Mouse (Mus musculus): ENCODE data around the gene Vti1a. TPM values are rescaled to one million over a fixed set of nuclear protein-coding genes. Genes with fewer than 3 reads are reported as not detected.
A peak's percentile ranks its signal among the peaks of the same experiment; 100 is the strongest.

Gene Vti1a
- polyA plus RNA-seq, 1 experiment, result 35.0 TPM

DNA sequence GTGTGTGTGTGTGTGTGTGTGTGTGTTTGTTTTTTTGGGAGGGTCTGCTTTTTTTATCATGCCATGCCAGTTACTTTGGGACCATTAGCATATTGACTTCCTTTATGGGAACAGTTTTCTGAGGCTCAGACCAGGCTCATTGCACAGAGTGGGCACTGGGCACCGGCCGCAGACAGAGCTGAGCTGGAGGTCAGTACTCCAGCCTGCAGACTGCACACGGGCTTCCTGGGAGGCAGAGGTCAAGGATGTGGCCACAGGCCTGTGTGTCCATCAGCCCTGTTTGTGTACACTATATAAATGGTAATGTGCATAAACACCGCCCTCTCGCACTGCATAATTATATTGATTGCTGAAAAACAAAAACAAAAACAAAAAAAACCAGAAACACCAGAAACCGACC lies 108.4 kb downstream of the Vti1a start:
- peak in 1 of 2 experiments; percentile 14 for DNase-seq
- H3K27ac ChIP-seq (ENCODE audit: insufficient read depth, low read length), result no peak overlapping the region
- TF ChIP-seq POLR2A (IDR thresholded peaks at IDR 0.05; ENCODE audit: borderline replicate concordance, insufficient read depth, low read length), result no peak
- TF ChIP-seq CTCF (IDR thresholded peaks at IDR 0.05; ENCODE audit: borderline replicate concordance, insufficient read depth, low read depth, low read length), result no peak
- no peak overlapping the region for H3K4me3 ChIP-seq (replicated peaks; ENCODE audit: insufficient read depth, low read depth, low read length)
- no peaks in the 10 kb centered on the region; the same call in 1 of the 2 replicates for H3K27me3 ChIP-seq (ENCODE audit: control insufficient read depth, insufficient read depth, low read length)
- H3K4me1 ChIP-seq (ENCODE audit: control insufficient read depth, insufficient read depth, low read length), result peaks cover 7% of the 10 kb centered on the region
- WGBS, result 57% methylated on average over 6 of the region's 6 CpGs

DNA sequence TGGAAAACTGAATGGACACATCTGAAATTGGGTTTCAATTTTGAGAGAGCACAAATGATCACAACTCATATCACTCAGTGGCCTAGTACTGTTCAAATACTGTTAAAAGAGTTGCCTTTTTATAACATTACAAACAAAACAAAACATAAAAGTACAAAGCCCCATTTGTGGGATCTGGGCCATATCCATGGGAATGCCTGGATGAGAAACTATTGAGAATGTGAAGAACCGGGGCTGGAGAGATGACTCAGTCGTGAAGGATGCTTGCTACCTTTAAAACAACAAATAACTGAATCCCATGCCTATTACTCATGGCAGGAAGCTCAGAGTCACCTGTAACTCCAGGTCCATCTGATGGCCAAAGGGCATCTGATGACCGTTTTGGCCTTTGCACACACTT lies 124.2 kb downstream of the Vti1a start:
- Histone ChIP-seq H3K4me3 (replicated peaks; ENCODE audit: insufficient read depth, low read depth, low read length) (no peak overlapping the region), H3K27ac (ENCODE audit: insufficient read depth, low read length) (no peak overlapping the region), H3K4me1 (ENCODE audit: control insufficient read depth, insufficient read depth, low read length) (no peaks in the 10 kb centered on the region), H3K27me3 (ENCODE audit: control insufficient read depth, insufficient read depth, low read length) (no peaks in the 10 kb centered on the region)
- no peak for DNase-seq
- WGBS, result 85% methylated on average over 3 of the region's 3 CpGs
- no peak for TF ChIP-seq POLR2A (IDR thresholded peaks at IDR 0.05; ENCODE audit: borderline replicate concordance, insufficient read depth, low read length)
- no peak for TF ChIP-seq CTCF (IDR thresholded peaks at IDR 0.05; ENCODE audit: borderline replicate concordance, insufficient read depth, low read depth, low read length)

DNA sequence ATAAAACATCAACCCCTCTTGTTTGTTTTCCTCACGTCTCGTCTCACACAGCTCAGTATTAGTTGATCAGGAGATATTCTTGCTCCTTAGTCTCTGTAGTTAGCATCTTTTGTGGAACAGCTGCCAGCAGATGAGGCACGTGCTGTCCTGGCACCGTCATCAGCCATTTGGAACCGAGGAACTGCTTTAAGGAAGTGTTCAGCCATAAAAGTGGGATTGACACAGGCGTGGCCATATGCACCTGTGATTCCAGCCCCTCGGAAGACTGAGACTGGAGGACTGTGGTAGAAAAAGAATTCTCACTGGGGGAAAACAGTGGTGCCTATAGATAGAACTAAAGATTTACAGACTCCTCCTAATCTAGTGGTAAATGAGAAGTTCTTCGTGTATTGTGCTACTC lies 127.5 kb downstream of the Vti1a start:
- no peaks in the 10 kb centered on the region for H3K4me1 ChIP-seq (ENCODE audit: control insufficient read depth, insufficient read depth, low read length)
- H3K4me3 ChIP-seq (replicated peaks; ENCODE audit: insufficient read depth, low read depth, low read length), result no peak overlapping the region
- DNase-seq, result no peak
- no peak for TF ChIP-seq CTCF (IDR thresholded peaks at IDR 0.05; ENCODE audit: borderline replicate concordance, insufficient read depth, low read depth, low read length)
- no peak for TF ChIP-seq POLR2A (IDR thresholded peaks at IDR 0.05; ENCODE audit: borderline replicate concordance, insufficient read depth, low read length)
- whole genome bisulfite sequencing, result 45% methylated on average over 8 of the region's 8 CpGs
- no peaks in the 10 kb centered on the region for H3K27me3 ChIP-seq (ENCODE audit: control insufficient read depth, insufficient read depth, low read length)
- H3K27ac ChIP-seq (ENCODE audit: insufficient read depth, low read length), result no peak overlapping the region

DNA sequence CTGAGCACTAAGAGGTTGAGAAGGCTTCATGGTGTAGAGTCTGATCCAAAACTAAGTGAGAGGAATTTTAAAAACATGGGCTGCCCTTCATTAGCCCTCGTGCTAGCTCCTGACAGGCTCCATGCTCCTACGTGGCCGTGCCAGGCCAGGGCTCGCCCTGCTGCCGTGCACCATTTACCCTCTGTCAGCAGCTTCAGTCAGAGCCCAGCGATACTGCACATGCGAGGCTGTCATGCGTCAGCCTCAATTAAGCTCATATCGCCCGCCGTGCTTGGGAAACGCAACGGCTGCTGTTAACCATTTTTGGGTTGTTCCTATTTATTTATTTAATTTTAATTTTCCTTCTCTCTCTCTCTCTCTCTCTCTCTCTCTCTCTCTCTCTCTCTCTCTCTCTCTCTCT lies 133.0 kb downstream of the Vti1a start:
- TF ChIP-seq POLR2A (IDR thresholded peaks at IDR 0.05; ENCODE audit: borderline replicate concordance, insufficient read depth, low read length), result no peak
- no peak for TF ChIP-seq CTCF (IDR thresholded peaks at IDR 0.05; ENCODE audit: borderline replicate concordance, insufficient read depth, low read depth, low read length)
- Histone ChIP-seq H3K4me3 (replicated peaks; ENCODE audit: insufficient read depth, low read depth, low read length) (no peak overlapping the region), H3K4me1 (ENCODE audit: control insufficient read depth, insufficient read depth, low read length) (no peaks in the 10 kb centered on the region; the same call in 1 of the 2 replicates), H3K27me3 (ENCODE audit: control insufficient read depth, insufficient read depth, low read length) (no peaks in the 10 kb centered on the region), H3K27ac (ENCODE audit: insufficient read depth, low read length) (no peak overlapping the region)
- 47% methylated on average over 13 of the region's 13 CpGs for WGBS
- DNase-seq, result no peak

DNA sequence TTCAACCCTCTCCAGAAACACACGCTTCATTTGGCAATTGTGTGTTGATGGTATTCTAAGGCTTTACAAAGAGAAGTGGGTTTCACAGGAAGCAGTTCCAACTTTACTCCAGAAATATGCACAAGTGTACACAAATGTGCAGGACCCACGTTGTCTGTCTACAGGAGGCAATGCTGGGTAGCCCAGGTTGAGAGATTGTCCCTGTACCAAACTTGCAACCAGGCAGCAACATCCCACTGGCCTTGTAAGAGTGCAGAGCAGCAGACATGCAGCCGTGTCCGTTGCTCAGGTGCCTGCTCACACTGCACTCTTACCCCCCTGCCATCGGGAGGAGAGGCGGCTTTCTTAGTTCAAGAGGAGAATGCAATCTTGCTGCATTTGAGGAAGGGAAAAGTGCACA lies 133.4 kb downstream of the Vti1a start:
- H3K4me3 ChIP-seq (replicated peaks; ENCODE audit: insufficient read depth, low read depth, low read length), result no peak overlapping the region
- no peak for TF ChIP-seq CTCF (IDR thresholded peaks at IDR 0.05; ENCODE audit: borderline replicate concordance, insufficient read depth, low read depth, low read length)
- TF ChIP-seq POLR2A (IDR thresholded peaks at IDR 0.05; ENCODE audit: borderline replicate concordance, insufficient read depth, low read length), result no peak
- 41% methylated on average over 6 of the region's 6 CpGs for WGBS
- DNase-seq, result no peak
- no peak overlapping the region for H3K27ac ChIP-seq (ENCODE audit: insufficient read depth, low read length)
- H3K27me3 ChIP-seq (ENCODE audit: control insufficient read depth, insufficient read depth, low read length), result no peaks in the 10 kb centered on the region
- H3K4me1 ChIP-seq (ENCODE audit: control insufficient read depth, insufficient read depth, low read length), result no peaks in the 10 kb centered on the region; the same call in 1 of the 2 replicates

DNA sequence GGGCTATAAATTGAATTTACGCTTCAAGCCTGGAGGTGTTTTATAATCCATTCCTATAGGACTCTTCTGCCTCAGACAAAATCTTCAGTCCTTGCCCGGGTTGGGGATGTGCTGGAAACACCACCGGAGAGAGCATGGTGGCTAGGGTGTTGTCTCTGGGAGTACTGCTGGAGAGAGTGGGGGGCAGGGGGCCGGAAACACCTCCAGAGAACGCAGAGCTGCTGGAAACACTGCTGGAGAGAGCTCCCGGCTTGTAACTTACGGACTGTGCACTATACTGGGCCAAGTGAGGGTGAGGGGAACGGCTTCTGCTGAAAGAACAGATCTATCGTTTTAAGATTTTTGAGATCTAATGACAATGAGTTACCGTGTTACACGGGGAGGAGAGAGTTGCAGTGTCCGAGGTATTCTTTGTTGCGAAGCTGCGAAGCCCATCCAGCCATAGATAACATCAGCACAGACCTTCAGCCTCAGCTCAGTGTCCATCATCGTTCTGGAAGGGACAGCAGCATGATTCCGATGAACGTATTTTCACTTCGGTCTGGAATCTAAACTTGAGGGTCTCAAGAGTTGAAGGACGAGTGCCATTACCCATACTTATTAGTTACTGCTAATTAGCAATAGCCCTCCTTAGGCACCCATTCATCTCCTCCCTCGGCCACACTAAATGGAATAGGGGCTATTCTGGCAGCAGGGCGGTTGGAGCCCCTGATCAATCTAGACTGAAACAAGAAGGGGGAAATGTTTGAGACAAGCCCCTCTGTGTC lies 140.4 kb downstream of the Vti1a start:
- Histone ChIP-seq H3K27me3 (ENCODE audit: control insufficient read depth, insufficient read depth, low read length) (no peaks in the 10 kb centered on the region), H3K4me1 (ENCODE audit: control insufficient read depth, insufficient read depth, low read length) (no peaks in the 10 kb centered on the region), H3K27ac (ENCODE audit: insufficient read depth, low read length) (no peak overlapping the region), H3K4me3 (replicated peaks; ENCODE audit: insufficient read depth, low read depth, low read length) (no peak overlapping the region)
- WGBS, result 75% methylated on average over 21 of the region's 21 CpGs
- TF ChIP-seq POLR2A (IDR thresholded peaks at IDR 0.05; ENCODE audit: borderline replicate concordance, insufficient read depth, low read length), result no peak
- TF ChIP-seq CTCF (IDR thresholded peaks at IDR 0.05; ENCODE audit: borderline replicate concordance, insufficient read depth, low read depth, low read length), result no peak
- no peak for DNase-seq

DNA sequence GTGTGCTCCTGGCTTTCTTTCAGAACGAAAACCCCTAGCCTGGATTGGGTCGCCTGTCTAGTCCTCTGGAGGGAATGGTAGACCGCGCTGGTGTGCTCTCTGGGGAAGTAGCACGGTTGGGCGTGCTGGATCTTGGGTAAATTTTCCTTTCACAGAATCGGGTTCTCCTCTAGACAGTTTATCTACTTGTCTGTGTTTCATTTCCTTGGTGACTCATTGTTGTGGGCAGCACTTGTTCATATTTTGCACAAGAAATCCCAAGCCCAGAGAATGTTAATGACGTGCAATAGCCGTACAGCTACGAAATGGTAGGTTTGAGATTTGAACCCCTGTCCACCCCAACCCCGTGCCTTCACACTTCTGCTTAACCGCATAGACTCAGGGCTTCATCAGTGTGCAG lies 145.9 kb downstream of the Vti1a start:
- 82% methylated on average over 12 of the region's 12 CpGs for WGBS
- no peaks in the 10 kb centered on the region for H3K4me1 ChIP-seq (ENCODE audit: control insufficient read depth, insufficient read depth, low read length)
- H3K27me3 ChIP-seq (ENCODE audit: control insufficient read depth, insufficient read depth, low read length), result no peaks in the 10 kb centered on the region
- no peak for TF ChIP-seq CTCF (IDR thresholded peaks at IDR 0.05; ENCODE audit: borderline replicate concordance, insufficient read depth, low read depth, low read length)
- TF ChIP-seq POLR2A (IDR thresholded peaks at IDR 0.05; ENCODE audit: borderline replicate concordance, insufficient read depth, low read length), result no peak
- no peak for DNase-seq
- no peak overlapping the region for H3K27ac ChIP-seq (ENCODE audit: insufficient read depth, low read length)
- no peak overlapping the region for H3K4me3 ChIP-seq (replicated peaks; ENCODE audit: insufficient read depth, low read depth, low read length)

DNA sequence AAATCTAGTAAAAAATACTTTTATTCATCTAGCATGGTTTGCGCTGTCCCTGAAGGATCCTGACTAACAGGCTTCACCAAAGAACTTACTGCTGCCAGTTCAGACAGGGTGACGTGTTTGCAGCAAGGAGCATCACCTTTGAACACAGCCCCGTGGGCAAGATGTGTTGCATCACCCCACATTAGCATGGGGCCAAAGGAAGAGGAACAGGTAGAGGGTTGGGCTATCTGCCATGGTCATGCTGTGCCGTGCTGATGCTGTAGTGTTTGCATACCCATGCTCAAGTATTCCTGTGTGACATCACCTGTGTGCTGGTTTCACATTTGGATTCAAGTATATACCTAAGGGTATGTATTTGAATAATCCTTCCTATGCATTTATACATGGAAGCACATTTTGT lies 147.6 kb downstream of the Vti1a start:
- no peak overlapping the region for H3K27ac ChIP-seq (ENCODE audit: insufficient read depth, low read length)
- H3K4me3 ChIP-seq (replicated peaks; ENCODE audit: insufficient read depth, low read depth, low read length), result no peak overlapping the region
- H3K4me1 ChIP-seq (ENCODE audit: control insufficient read depth, insufficient read depth, low read length), result no peaks in the 10 kb centered on the region
- 84% methylated on average over 4 of the region's 4 CpGs for WGBS
- no peaks in the 10 kb centered on the region for H3K27me3 ChIP-seq (ENCODE audit: control insufficient read depth, insufficient read depth, low read length)
- DNase-seq, result no peak
- TF ChIP-seq CTCF (IDR thresholded peaks at IDR 0.05; ENCODE audit: borderline replicate concordance, insufficient read depth, low read depth, low read length) (no peak), POLR2A (IDR thresholded peaks at IDR 0.05; ENCODE audit: borderline replicate concordance, insufficient read depth, low read length) (no peak)
